Mouse (Mus musculus) G1E (cell line): ENCODE data around the gene Rad54l2.

Experiments
- CTCF ChIP-seq: IDR thresholded peaks from 2 replicates; pipeline ENCODE4 v1.5.1; 2012; ENCODE audit warnings: low read depth, low read length, inconsistent platforms, mixed read lengths
- GATA1 ChIP-seq: IDR thresholded peaks from 2 replicates; pipeline ENCODE4 v1.6.1; 2012; ENCODE audit warnings: borderline replicate concordance, low read length, inconsistent platforms, mixed read lengths
- TAL1 ChIP-seq: conservative IDR thresholded peaks from 2 replicates; pipeline ENCODE4 v1.6.1; 2012; ENCODE audit warnings: low read depth, low read length, inconsistent platforms, mixed read lengths

DNA sequence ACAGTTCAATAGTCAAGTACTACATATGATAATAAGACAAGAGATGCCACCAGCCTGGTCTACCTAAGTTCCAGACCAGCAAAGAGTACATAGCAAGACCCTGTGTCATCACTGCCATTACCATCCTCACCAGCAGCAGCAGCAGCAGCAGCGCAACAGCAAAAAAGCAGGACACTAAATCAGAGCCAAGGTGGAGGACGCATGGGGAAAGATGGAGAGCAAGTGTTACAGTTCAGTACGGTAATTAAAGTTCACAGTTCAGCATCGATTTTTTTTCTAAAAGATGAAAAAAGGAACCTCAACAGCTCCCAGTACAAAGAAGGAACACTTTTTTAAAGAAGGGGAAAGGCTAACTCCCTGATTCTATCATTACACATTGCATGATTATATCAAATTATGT is 33.2 kb downstream of the Rad54l2 start:
- TF ChIP-seq CTCF: no peak
- TF ChIP-seq GATA1: no peak
- TF ChIP-seq TAL1: no peak
